Mouse (Mus musculus) hindbrain, embryonic 10.5 days (tissue): ENCODE data around the gene Olfr891. TPM values are rescaled to one million over a fixed set of nuclear protein-coding genes. Genes with fewer than 3 reads are reported as not detected.
"Not testable (repeated sequence)": the region's sequence is repeated elsewhere in the genome, so short reads cannot be mapped to it uniquely, and the experiment has no call there.

Experiments
- DNase-seq: peaks from one replicate; pipeline ENCODE4 v3.0.0-alpha.2; 2017; ENCODE audit warnings: low spot score
- H3K27ac ChIP-seq: fragments of 300-500 bp; sonication (generic); 2 replicates; pipeline ENCODE4 v1.5.1; 2016; ENCODE audit warnings: mild to moderate bottlenecking, moderate library complexity
- H3K27me3 ChIP-seq: fragments of 300-500 bp; sonication (generic); 2 replicates; pipeline ENCODE4 v1.6.1; 2016; ENCODE audit warnings: mild to moderate bottlenecking; ENCODE audit not compliant: poor library complexity, insufficient read depth, severe bottlenecking
- H3K36me3 ChIP-seq: fragments of 300-500 bp; sonication (generic); 2 replicates; pipeline ENCODE4 v1.6.1; 2016; ENCODE audit warnings: mild to moderate bottlenecking, moderate library complexity
- H3K4me1 ChIP-seq: fragments of 300-500 bp; sonication (generic); replicated peaks from 2 replicates; pipeline ENCODE4 v1.6.1; 2016; ENCODE audit warnings: mild to moderate bottlenecking
- H3K4me3 ChIP-seq: fragments of 300-500 bp; sonication (generic); 2 replicates; pipeline ENCODE4 v1.5.1; 2016; ENCODE audit warnings: mild to moderate bottlenecking, moderate library complexity
- H3K9me3 ChIP-seq: fragments of 300-500 bp; sonication (generic); 2 replicates; pipeline ENCODE4 v1.6.1; 2016; ENCODE audit warnings: mild to moderate bottlenecking, moderate library complexity
- WGBS: fragments of 180-500 bp; shearing (Covaris S2); methylation state at CpG from one replicate; pipeline ENCODE4 v1.1.7; 2016; 5-methylcytosine and 5-hydroxymethylcytosine counted together
- polyA plus RNA-seq: library from polyadenylated mRNA; unstranded; fragments of >200 nt; fragmentation: Nextera tagmentation; extraction: Ambion mirVana; gene quantifications from 2 replicates; pipeline ENCODE4 v1.2.1, GENCODE M21; 2016

The Olfr891 gene
- polyA plus RNA-seq: not detected in 2 replicates

DNA sequence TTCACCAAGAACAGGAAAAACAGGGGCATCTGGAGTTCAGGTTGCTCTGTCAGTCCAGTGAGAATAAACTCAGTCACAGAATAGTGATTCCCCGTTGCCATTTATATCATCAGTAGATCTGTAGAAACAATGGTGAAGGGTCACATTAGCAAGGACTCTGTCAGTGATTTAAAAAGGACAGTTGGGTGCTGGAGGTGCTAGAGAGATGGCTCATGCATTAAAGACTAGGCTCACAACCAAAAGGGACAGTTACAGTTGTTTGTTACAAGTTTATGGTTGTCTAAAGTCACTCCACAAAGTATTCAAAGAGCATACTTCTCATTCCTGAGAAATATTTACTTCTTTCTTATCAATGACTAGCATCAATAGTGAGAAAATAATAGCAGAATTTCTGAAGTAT lies at the start of gene Olfr891:
Gene Olfr891, minus strand, starts transcription at position 101 of the 400 bp plus-strand sequence.
- WGBS: 91% methylated on average over 1 of the region's 1 CpGs
- Histone ChIP-seq H3K27ac (no peak within 1 kb of the TSS), H3K36me3 (no peaks in the 10 kb centered on the region), H3K4me1 (no peaks in the 10 kb centered on the region), H3K4me3 (no peak within 1 kb of the TSS), H3K9me3 (peaks cover 8% of the 10 kb centered on the region), H3K27me3 (no peaks in the 10 kb centered on the region)
- DNase-seq: no peak

- Histone ChIP-seq H3K9me3 (no peaks in the 10 kb centered on the region), H3K36me3 (no peaks in the 10 kb centered on the region), H3K27me3 (no peaks in the 10 kb centered on the region), H3K27ac (no peak within 1 kb of the TSS), H3K4me3 (no peak within 1 kb of the TSS), H3K4me1 (no peaks in the 10 kb centered on the region)
- DNase-seq: no peak
Measured at GRCm38 (mm10) chr9:38217755-38218154, 37.1 kb upstream of the Olfr891 start, which contains the start of gene Olfr894. TSS of gene Olfr894 (plus strand) at chr9:38218055.

GRCm38 (mm10) chr9:38208065-38208464 lies 27.4 kb upstream of the Olfr891 start, which contains the start of gene Olfr893:
TSS of gene Olfr893 (plus strand) at chr9:38208365.
- H3K4me3 ChIP-seq: no peak within 1 kb of the TSS
- no peaks in the 10 kb centered on the region for H3K4me1 ChIP-seq
- H3K27ac ChIP-seq: no peak within 1 kb of the TSS
- no peaks in the 10 kb centered on the region for H3K9me3 ChIP-seq
- 89% methylated on average over 3 of the region's 3 CpGs for WGBS
- no peak for DNase-seq
- H3K27me3 ChIP-seq: no peaks in the 10 kb centered on the region
- H3K36me3 ChIP-seq: no peaks in the 10 kb centered on the region

GRCm38 (mm10) chr9:38168341-38168740 lies 12.3 kb downstream of the Olfr891 start:
- H3K9me3 ChIP-seq, H3K4me1 ChIP-seq, H3K4me3 ChIP-seq, H3K27ac ChIP-seq, H3K36me3 ChIP-seq, DNase-seq, H3K27me3 ChIP-seq: not testable (repeated sequence)
- WGBS: 61% methylated on average over 2 of the region's 2 CpGs

DNA sequence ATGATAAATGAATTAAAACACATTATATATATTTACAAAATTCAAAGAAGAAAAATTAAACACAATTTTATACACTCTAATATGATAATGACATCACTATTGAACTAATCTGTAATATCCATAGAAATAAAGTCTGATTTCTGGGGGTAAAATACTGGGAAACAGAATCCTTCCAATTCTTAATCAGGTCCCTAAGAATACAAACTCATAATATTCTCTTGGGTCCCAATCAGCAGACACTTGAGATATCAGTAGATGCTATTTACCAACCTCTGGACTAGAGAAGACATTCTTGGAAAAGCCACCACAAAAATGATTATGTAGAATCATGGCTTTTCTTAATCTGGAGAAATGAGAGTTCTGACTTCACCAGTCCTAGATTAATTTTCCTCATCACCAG lies 38.4 kb downstream of the Olfr891 start, which contains the start of gene Olfr890:
Gene Olfr890, plus strand, starts transcription at position 301 of the 400 bp plus-strand sequence.
- no peak within 1 kb of the TSS for H3K27ac ChIP-seq
- no peaks in the 10 kb centered on the region for H3K4me1 ChIP-seq
- no peak within 1 kb of the TSS for H3K4me3 ChIP-seq
- no peak for DNase-seq
- no peaks in the 10 kb centered on the region for H3K27me3 ChIP-seq
- no peaks in the 10 kb centered on the region for H3K36me3 ChIP-seq
- no peaks in the 10 kb centered on the region for H3K9me3 ChIP-seq

Other genes starting within 250 kb of the Olfr891 start
- not detected in 2 replicates for gene Olfr881, start 189.0 kb downstream of the Olfr891 start, polyA plus RNA-seq
- not detected in 2 replicates for gene Olfr883, start 155.0 kb downstream of the Olfr891 start, polyA plus RNA-seq
- gene Olfr884, start 134.3 kb downstream of the Olfr891 start, polyA plus RNA-seq: not detected in 2 replicates
- gene Olfr885, start 119.5 kb downstream of the Olfr891 start, polyA plus RNA-seq: not detected in 2 replicates
- gene Olfr887, start 96.7 kb downstream of the Olfr891 start, polyA plus RNA-seq: not detected in 2 replicates
- not detected in 2 replicates for gene Olfr888, start 72.7 kb downstream of the Olfr891 start, polyA plus RNA-seq
- gene Olfr889, start 65.6 kb downstream of the Olfr891 start, polyA plus RNA-seq: 0.10 and 0.21 TPM in 2 replicates
- gene Olfr890, start 38.3 kb downstream of the Olfr891 start, polyA plus RNA-seq: not detected in 2 replicates
- not detected in 2 replicates for gene Olfr893, start 27.5 kb upstream of the Olfr891 start, polyA plus RNA-seq
- not detected in 2 replicates for gene Olfr894, start 37.2 kb upstream of the Olfr891 start, polyA plus RNA-seq
- gene Olfr143, start 72.0 kb upstream of the Olfr891 start, polyA plus RNA-seq: not detected in 2 replicates
- not detected in 2 replicates for gene Olfr895, start 87.0 kb upstream of the Olfr891 start, polyA plus RNA-seq
- gene Olfr896-ps1, start 110.3 kb upstream of the Olfr891 start, polyA plus RNA-seq: not detected in 2 replicates
- not detected in 2 replicates for gene Olfr25, start 148.2 kb upstream of the Olfr891 start, polyA plus RNA-seq
- not detected in 2 replicates for gene Olfr898, start 167.6 kb upstream of the Olfr891 start, polyA plus RNA-seq
- not detected in 2 replicates for gene Olfr250, start 186.1 kb upstream of the Olfr891 start, polyA plus RNA-seq
- not detected in 2 replicates for gene Olfr251, start 196.3 kb upstream of the Olfr891 start, polyA plus RNA-seq
- not detected in 2 replicates for gene Olfr147, start 220.9 kb upstream of the Olfr891 start, polyA plus RNA-seq
- not detected in 2 replicates for gene Olfr901, start 248.6 kb upstream of the Olfr891 start, polyA plus RNA-seq